Mouse (Mus musculus) myocyte (in vitro differentiated cells): Measurements from ENCODE around the gene Tra2b.

ENCODE experiments used
- CEBPB ChIP-seq: IDR thresholded peaks from 2 replicates; pipeline ENCODE4 v1.6.1; 2011; ENCODE audit warnings: mild to moderate bottlenecking, moderate library complexity; ENCODE audit not compliant: poor library complexity, insufficient read depth, severe bottlenecking
- POLR2A ChIP-seq: IDR thresholded peaks from one replicate; pipeline ENCODE4 v1.6.1; 2011; ENCODE audit warnings: low read depth, mild to moderate bottlenecking, control low read depth, moderate library complexity; ENCODE audit not compliant: insufficient read length
- REST ChIP-seq: IDR thresholded peaks from one replicate; pipeline ENCODE4 v1.6.1; 2011; ENCODE audit warnings: mild to moderate bottlenecking, control low read depth, moderate library complexity; ENCODE audit not compliant: insufficient read depth, insufficient read length
- SRF ChIP-seq: IDR thresholded peaks from one replicate; pipeline ENCODE4 v1.6.1; 2011; ENCODE audit warnings: low read depth; ENCODE audit not compliant: control insufficient read depth, insufficient read length
- TCF12 ChIP-seq: IDR thresholded peaks from one replicate; pipeline ENCODE4 v1.6.1; 2011; ENCODE audit warnings: mild to moderate bottlenecking, control low read depth; ENCODE audit not compliant: poor library complexity, insufficient read depth, severe bottlenecking

DNA sequence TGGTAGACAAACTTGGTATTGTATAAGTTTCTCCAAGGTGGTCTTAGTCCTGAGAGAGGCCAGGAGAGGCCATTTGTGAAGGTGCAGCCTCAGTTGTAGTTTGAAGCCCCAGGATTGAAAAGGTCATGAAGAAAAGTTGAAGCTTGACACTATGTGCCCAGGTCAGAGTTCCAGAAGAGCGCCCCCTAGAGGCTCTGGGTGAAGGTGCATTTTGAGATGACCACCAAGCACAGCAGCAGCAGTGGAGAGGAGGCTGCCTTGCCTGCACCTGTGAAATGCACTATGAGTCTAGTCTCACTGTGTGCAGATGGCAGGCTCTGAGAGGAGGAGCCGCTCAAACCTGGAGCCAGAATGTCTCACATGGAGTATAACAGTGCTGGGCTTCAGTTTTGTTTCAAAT is 27.8 kb upstream of the Tra2b start:
- TF ChIP-seq POLR2A (no peak), CEBPB (no peak), REST (no peak), TCF12 (no peak), SRF (no peak)
